Mouse (Mus musculus) right cerebral cortex, postnatal 14 days (tissue): ENCODE measurements around the gene Nlrp4b.
"Not testable (repeated sequence)": the region's sequence is repeated elsewhere in the genome, so short reads cannot be mapped to it uniquely, and the experiment has no call there.

Experiments used
- DNase-seq: peaks from one replicate; pipeline ENCODE4 v3.0.0; 2022

Gene Nlrp4b

GRCm38 (mm10) chr7:10687489-10687888 is at the start of gene Nlrp4b:
Gene Nlrp4b (plus strand): TSS chr7:10687789.
- no peak for DNase-seq

GRCm38 (mm10) chr7:10754264-10754663 is 66.7 kb downstream of the Nlrp4b start, which contains the start of gene Vmn1r71:
Gene Vmn1r71 (minus strand): TSS chr7:10754364.
- no peak for DNase-seq

- DNase-seq: not testable (repeated sequence)
Observed at GRCm38 (mm10) chr7:10757551-10757950, 70.0 kb downstream of the Nlrp4b start.
